Mouse (Mus musculus): ENCODE results near the gene Arxes1. TPM values are rescaled to one million over a fixed set of nuclear protein-coding genes. Genes with fewer than 3 reads are reported as not detected.
"Not testable (repeated sequence)": the region's sequence is repeated elsewhere in the genome, so short reads cannot be mapped to it uniquely, and the experiment has no call there.

Arxes1 gene
- not detected for polyA plus RNA-seq (2017; shearing (Covaris generic))

DNA sequence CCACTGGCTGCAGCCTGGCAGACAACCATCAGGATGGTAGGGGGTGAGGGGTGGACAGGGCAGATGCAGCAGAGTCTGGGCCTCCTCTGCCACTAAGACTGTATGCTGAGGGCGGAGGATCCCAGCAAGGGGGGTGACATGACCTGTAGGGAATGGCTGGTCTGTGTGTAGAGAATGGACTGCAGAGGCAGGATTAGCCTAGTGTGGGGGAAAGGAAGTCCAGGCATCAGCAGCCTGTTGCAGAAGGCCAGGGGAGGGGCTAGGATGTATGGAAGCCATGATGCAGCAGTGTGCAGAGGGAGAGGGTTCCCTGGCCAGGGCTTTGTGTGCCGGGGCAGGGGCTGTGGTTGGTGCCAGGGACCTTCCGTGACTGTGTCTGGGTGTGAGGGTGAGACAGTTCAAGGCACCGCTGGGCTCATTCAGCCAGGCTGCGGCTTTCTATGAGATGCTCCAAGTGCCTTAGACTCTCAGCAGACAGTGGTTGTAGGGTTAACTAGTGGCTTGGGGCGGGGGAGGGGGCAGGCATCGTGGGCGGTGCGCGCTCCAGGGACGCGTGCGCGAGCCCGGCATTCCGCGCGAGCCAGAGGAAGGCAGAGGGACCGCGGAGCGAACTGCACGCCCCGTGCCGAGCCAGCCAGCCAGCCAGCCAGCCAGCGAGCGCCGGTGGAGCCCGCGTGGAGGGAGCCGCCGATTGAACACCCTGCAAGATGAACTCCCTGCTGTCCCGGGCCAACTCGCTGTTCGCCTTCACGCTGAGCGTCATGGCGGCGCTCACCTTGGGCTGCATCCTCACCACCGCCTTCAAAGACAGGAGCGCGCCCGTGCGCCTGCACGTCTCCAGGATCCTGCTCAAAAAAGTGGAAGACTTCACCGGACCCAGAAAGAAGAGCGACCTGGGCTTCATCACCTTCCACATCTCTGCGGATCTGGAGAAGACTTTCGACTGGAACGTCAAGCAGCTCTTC lies at the start of gene Arxes1:
TSS of gene Arxes1 (plus strand) at position 569 of the 965 bp plus-strand sequence.
- peak; percentile 54 for ATAC-seq

DNA sequence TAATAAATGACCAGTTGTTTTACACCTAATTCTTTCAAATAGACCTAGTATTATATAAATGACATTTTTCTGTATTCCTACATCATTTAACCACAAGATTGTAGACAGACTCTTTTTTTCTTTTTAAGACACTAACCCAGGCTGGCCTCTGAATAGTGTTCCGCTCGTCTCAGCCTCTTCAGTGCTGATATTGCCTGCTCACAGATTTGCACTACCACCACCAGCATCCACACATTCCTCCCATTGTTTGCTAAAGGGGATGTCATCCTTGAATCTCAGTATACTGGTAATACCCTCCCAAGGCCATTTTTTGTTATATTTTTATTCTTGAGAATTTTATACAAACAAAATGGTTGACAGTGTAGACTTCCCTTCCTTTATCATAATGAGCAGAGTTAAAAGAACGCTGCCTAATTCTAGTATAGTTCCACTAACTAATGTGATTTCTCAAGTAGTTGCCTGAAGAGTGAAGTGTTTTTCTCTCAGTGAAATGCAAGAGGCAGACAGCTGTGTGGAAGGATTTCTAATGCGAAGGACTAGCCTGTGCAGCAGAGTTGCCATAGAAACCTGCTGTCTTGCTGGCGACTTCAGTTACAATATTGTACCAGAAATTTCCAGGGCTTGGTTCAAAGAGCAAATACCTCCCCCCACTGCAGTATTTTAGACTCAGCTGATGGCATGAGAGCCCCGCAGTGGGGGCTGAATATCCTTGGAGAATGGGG lies 48.5 kb upstream of the Arxes1 start:
- no peak for ATAC-seq

DNA sequence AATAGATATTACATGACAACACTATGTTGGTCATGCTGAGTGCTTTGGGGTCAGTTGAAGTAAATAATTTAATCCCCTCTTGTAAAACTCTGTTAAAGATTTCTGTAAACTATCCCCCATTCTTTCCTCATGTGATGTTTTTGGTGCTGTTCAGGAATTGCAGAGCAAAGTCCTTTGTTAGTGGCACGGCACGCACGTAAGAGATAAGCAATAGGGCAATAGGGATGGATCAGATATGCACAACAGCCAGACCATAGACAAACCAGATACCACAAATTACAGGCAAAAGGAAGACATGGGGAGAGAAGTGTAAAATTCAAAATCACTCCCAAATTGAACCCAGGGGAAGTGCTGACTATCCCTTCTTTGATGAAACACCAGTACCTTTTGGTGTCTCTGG lies 46.9 kb upstream of the Arxes1 start:
- no peak for ATAC-seq

DNA sequence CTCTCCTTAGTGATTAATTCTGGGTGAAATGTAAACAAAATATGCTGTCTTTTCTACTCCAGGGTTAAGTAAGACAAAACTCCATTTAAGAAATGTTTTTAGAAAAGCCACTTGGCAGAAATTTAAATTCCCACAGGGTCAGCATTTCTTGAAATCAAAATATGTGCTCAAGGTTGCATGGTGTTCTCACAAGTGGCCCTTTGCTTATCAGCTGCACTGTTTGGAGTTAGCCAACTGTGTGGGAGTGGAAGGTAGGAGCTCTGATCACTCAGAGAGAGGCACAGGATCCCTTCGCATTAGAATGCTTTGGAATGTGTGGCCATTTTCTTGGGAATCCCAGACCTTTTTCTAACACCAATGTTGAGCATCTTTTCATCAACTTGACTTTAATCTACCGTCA lies 42.5 kb upstream of the Arxes1 start:
- ATAC-seq: no peak

DNA sequence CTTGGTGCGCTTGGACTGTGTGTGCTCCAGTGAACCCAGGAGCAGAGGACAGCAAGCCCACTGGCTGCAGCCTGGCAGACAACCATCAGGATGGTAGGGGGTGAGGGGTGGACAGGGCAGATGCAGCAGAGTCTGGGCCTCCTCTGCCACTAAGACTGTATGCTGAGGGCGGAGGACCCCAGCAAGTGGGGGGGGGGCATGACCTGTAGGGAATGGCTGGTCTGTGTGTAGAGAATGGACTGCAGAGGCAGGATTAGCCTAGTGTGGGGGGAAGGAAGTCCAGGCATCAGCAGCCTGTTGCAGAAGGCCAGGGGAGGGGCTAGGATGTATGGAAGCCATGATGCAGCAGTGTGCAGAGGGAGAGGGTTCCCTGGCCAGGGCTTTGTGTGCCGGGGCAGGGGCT lies 40.0 kb upstream of the Arxes1 start:
- peak; percentile 43 for ATAC-seq

DNA sequence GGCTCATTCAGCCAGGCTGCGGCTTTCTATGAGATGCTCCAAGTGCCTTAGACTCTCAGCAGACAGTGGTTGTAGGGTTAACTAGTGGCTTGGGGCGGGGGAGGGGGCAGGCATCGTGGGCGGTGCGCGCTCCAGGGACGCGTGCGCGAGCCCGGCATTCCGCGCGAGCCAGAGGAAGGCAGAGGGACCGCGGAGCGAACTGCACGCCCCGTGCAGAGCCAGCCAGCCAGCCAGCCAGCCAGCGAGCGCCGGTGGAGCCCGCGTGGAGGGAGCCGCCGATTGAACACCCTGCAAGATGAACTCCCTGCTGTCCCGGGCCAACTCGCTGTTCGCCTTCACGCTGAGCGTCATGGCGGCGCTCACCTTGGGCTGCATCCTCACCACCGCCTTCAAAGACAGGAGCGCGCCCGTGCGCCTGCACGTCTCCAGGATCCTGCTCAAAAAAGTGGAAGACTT lies 39.5 kb upstream of the Arxes1 start, which contains the start of gene Arxes2:
TSS of gene Arxes2 (plus strand) at position 161 of the 456 bp plus-strand sequence.
- peak; percentile 59 for ATAC-seq

DNA sequence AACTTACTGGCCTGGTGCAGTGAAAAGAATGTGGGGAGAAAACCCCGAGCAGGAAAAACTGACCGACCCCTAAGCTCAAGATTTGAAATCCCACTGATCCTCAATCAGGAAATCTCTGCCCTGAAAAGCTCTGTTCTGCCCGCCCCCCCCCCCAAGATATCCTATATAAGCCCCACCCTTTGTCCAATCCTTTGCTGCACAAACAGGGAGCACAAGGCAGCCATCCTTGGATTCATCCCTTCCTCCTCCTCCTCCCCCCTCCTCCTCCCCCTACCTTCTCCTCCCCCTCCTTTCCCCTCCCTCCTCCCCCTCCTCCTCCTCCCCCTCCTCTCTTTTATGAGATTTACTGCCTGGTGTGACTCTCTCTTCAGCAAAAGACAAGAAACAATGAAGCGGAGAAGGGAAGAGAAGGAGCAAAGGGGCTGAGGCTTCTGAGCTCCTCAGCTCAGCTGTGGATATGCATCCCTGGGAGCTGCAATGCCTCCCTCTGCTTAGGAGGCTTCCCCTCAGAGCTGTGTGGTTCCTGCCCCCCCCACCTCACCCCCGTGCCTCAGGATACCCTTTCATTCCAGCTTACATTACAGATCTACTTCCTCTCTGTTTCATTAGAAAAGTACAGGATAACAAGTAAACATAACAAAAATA lies 25.8 kb upstream of the Arxes1 start:
- no peak for ATAC-seq

DNA sequence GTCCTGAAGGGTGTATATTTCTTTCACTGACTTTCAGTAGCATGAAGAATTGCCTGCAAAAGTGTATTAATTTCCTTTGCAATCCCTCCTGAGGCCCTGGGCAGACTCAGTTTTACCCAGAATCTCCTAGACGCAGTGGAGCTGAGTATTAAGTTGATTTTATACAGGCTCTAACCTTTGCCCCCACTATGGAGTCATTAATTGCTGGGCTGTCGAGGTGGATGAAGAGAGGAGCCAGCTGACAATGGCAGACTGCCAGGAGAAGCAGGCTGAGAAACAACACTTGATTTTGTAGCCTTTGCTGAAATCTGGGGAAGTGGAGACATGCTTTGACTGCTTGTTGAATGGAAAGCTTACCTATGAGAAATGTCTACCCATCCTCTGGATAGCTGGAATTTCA lies 18.8 kb upstream of the Arxes1 start:
- no peak for ATAC-seq

DNA sequence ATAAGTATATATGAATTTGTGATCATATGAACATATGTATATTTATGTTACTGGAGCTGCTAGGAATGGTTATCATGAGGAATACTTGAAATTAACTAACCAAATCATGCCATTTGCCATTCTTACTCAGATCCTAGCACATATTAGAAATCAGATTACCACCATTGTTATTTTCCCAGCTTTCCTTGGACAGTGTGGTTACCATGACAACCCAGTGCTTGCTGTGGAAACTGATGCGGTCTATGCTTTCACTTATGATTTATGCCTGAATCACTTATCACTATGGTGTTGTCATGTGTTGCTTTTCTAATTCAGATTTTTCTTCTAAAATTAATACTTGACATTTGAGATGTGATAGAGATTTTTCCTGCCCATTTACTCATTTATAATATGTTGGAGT lies 2.8 kb upstream of the Arxes1 start:
- ATAC-seq: no peak

DNA sequence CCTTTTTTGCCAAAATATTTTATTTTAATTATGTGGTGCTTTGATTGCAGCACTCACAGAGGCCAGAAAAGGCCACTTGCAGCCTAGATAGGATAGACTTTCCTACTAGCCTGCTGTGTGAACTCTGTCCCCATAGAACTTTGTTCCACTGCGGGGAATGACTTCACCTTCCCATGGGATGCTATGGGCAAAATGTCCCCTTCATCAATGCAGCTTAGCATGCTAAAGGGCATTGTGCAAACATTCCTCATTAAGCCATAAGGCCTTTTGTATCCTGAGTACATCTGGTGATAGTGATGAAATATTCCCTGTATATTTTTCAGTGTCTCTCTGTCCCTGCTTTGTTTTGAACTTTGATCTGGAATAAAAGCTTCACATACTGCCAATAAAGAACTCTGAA lies 10.6 kb downstream of the Arxes1 start:
- no peak for ATAC-seq

DNA sequence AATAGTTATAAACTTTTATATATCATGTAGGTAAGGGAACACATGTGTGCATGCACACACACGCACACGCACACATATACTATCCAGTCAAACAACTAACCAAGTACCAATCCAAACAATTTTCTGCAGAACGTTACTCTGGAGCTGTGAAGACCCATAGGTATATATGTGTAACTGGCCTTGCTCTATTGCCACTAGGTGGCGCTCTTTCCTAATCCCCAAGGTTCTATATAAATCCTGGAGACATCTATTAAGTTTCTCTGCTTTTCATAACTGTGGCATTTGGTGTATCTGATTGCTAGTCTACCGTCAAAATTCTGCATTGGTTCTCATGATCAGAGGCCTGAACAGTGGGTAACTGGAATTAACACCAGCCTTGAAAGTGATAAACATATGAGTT lies 14.4 kb downstream of the Arxes1 start:
- ATAC-seq: no peak

DNA sequence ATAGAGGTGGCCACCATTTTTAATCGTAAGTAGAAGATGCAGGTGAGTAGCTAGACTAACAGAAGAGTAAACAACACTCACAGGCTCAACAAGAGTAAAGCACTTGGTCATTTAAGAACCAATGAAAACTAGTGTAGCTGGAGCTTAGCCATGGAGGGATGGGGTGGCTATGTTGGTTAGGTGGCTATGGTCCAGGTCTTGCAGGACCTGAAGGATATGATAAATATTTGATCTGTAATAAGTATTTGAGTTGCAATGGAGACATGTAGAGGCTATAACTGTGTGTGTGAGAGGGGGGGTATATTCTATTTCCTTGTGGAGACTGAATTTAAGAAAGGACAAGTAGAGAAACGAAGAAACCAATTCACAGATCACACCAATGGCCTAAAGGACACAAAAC lies 18.1 kb downstream of the Arxes1 start:
- ATAC-seq: no peak

DNA sequence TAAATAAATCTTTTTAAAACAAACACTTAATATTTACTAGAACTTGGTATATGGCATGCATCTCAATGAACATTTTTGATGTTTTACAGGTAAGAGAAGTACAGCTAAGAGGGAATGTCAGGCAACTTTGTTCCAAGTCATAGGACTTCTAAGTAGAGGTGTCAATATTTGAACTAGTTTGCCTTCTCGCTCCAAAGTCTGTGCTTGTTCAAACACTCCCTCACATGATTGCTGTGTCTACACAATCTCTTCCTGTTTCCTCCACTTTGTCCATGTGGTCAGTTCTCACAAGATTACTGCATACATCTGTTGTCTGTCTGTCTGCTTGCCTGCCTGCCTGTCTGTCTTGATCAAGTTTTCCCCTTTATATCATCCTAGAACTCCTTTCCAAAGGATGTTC lies 27.5 kb downstream of the Arxes1 start:
- ATAC-seq: no peak

DNA sequence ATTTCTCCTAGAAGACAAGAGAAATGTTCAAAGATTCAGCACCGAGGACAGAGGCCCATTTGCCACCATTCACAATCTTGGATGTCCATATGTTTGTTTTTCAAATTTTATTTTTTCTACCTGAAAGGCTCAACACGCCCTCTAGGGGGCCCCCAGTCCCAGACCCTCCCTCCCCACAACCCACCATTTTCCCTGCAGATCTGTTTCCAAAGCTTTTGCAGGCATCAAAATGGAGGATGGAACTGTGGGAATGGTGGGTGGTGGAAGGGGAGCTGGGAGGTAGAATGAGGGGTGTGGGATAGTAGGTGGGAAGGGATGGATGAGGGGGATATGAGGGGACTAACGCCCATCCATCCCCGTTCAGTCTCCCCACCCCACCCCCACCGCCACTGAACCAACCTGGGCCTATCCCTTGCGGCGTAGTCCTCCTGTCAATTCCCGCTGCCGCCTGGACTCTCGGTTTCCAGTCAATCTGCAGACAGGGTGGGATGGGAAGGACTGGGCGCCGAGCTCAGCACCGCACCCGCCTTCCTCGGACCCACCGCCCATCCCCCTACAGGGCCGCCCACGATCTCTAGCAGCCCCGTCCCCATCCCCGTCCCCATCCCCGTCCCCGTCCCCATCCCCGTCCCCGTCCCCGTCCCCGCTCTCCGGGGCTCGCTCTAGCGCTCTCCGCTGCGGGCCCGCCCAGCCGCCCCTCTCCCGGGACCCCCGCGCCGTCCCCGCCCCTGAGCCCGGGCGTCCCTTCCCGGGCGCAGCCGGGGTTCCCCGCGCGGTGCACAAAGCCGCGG lies 34.2 kb downstream of the Arxes1 start:
- not testable (repeated sequence) for ATAC-seq

DNA sequence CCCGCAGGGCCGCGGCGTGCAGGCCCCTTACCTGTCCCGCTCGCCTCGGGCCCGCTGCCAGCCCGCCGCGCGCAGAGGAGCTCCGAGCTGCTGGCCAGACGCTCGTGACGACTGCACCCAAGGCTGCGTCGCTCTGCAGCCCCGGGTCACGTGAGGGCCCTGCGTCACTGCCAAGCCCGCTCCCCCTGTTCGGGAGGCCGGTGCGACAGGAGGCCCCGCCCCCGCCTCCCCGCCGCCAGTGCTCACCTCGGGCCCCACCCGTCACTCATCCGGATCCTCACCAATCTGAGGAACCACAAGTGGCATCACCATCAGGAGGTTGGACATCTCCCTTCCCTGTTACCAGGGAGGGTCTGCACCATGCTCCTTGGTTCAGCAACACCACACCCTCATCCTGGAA lies 34.9 kb downstream of the Arxes1 start, which contains the start of gene Bex2:
TSS of gene Bex2 (minus strand) at position 217 of the 400 bp plus-strand sequence.
- ATAC-seq: peak; percentile 87

Other genes with a start within 250 kb of the Arxes1 start
- 10 to 100 TPM in 1 of 2 experiments, 1 to 10 TPM in 1; 8.1 to 13.4 TPM for gene Bhlhb9, start 235.8 kb upstream of the Arxes1 start, polyA plus RNA-seq (2017; shearing (Covaris generic))
- gene Gprasp2, start 194.3 kb upstream of the Arxes1 start, polyA plus RNA-seq (2017; shearing (Covaris generic)): 1 to 10 TPM; 2.6 to 4.4 TPM
- 1 to 10 TPM; 5.1 to 6.0 TPM for gene Arxes2, start 39.5 kb upstream of the Arxes1 start, polyA plus RNA-seq (2017; shearing (Covaris generic))
- under 1 TPM in 1 of 2 experiments, not detected in 1; 0.75 TPM for gene Bex2, start 34.9 kb downstream of the Arxes1 start, polyA plus RNA-seq (2017; shearing (Covaris generic))
- gene Nxf3, start 51.9 kb downstream of the Arxes1 start, polyA plus RNA-seq (2017; shearing (Covaris generic)): not detected
- not detected for gene Bex4, start 105.6 kb downstream of the Arxes1 start, polyA plus RNA-seq (2017; shearing (Covaris generic))
- 1 to 10 TPM in 1 of 2 experiments, under 1 TPM in 1; 0.40 to 1.5 TPM for gene Tceal8, start 139.0 kb downstream of the Arxes1 start, polyA plus RNA-seq (2017; shearing (Covaris generic))
- gene Tceal5, start 170.5 kb downstream of the Arxes1 start, polyA plus RNA-seq (2017; shearing (Covaris generic)): not detected
- not detected for gene Tceal7, start 181.4 kb downstream of the Arxes1 start, polyA plus RNA-seq (2017; shearing (Covaris generic))
- not detected for gene Bex1, start 182.1 kb downstream of the Arxes1 start, polyA plus RNA-seq (2017; shearing (Covaris generic))
- 10 to 100 TPM; 57.9 to 72.5 TPM for gene Tceal9, start 211.7 kb downstream of the Arxes1 start, polyA plus RNA-seq (2017; shearing (Covaris generic))
- 10 to 100 TPM; 72.1 to 86.9 TPM for gene Bex3, start 236.9 kb downstream of the Arxes1 start, polyA plus RNA-seq (2017; shearing (Covaris generic))